Mouse (Mus musculus) CD4-positive helper T cell, adult 2 months (primary cell): ENCODE measurements around the gene Ccdc162.

Source experiments
- DNase-seq: peaks from one replicate; pipeline ENCODE4 v3.0.0-alpha.2; 2012; ENCODE audit warnings: low read depth, missing footprints, low spot score

Ccdc162 gene

DNA sequence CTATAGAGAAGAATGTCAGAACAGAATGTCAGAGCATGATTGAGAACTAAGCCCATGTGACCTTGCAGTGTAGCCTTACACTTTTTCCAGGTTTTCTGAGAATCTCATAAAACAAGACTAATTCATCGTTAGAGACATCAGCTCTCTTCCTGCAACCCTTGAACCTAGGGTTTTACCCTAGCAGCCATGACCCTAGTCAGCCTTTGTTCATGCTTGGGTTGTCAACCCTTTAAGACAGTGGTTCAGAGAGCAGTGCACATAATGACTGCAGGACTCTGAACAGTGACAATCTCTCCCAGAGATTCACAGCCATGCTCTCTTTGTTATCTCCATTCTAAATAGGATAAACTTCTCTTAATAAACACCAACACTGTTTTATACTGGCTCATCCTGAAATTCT, 137.9 kb downstream of the Ccdc162 start:
- DNase-seq = no peak

- no peak for DNase-seq
Observed at GRCm38 (mm10) chr10:41576328-41576833, 140.1 kb downstream of the Ccdc162 start.

DNA sequence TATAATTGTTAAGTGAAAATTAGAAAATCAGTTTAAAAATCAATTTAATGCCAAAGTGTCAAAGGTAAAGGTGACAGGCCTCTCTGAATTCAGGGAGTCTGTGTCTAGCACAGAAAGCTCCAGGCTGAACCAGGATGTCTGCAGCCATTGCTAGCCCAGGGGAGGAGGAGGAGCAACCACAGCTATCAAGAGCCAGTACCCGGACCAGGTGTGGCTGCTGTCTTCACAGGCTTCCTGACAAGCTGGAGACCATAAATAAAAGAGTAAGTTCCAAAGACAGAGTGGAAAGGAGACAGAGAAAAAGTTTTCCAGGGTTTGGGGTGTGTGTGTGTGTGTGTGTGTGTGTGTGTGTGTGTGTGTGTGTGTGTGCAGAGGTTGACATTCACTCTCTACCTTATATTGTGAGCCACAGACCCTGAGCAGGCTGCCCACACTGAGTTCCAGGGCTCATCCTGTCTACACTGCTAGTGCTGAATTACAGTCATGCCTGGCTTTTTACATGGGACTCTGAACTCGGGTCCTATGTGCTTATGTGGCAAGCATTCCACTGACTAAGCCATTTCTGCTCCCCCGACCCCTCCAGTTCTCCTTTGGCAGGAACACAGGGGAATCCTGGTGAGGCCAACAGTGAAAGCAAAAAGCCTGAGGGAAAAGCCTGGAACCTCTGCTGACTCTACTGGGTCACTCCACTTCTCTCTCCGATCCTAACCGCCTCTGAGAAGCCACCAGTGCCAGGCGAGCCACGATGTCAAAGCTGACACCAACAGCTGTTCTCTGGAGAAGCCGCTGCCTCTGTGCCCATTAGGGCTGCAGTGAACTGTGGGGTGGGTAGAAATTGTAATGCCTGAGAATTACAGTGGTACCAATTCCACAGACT, 140.7 kb downstream of the Ccdc162 start:
- DNase-seq = no peak

GRCm38 (mm10) chr10:41573190-41573589, 143.2 kb downstream of the Ccdc162 start:
- DNase-seq = no peak

- DNase-seq = peak; percentile 49
Observed at GRCm38 (mm10) chr10:41572274-41572673, 144.2 kb downstream of the Ccdc162 start.

DNA sequence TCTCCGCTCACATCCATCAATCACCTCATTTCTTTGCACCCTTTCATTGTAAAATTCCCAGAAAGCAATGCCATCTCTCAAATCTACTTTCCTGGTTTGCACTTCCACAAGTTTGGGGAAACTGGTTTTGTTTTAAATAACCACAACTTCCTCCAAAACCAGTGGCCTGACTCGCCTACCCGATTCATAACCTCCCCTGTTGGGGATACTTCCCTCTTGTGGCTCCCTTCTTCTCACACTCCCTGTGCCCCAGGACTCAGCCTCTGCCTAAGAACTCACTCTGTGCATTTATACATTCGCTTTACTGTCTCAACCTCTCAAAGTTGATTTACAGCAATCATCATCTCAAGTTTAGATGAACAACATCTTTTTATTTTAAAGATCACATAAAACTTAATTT, 145.4 kb downstream of the Ccdc162 start:
- no peak for DNase-seq

DNA sequence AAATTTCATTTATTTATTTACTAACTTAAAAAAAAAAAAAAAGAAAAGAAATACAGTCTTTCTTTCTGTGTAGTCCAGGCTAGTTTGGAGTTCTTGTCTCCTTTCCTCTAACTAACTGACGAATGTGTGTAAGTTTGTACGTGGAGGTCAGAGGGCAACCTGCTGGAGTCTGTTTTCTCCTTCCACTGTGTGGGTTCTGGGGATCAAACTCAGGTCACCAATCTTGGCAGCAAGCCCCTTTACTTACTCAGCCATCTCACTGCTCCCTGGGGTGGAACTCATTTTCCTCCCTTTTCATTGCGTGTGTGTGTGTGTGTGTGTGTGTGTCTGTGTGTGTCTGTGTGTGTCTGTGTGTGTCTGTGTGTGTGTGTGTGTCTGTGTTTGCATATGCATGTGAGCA, 148.1 kb downstream of the Ccdc162 start:
- no peak for DNase-seq

- no peak for DNase-seq
Observed at GRCm38 (mm10) chr10:41565141-41565540, 151.3 kb downstream of the Ccdc162 start.

- DNase-seq = no peak
Observed at GRCm38 (mm10) chr10:41561701-41562395, 154.6 kb downstream of the Ccdc162 start.

- DNase-seq = no peak
Observed at GRCm38 (mm10) chr10:41558401-41558800, 158.0 kb downstream of the Ccdc162 start.

- DNase-seq = no peak
Observed at GRCm38 (mm10) chr10:41555081-41555480, 161.4 kb downstream of the Ccdc162 start.

DNA sequence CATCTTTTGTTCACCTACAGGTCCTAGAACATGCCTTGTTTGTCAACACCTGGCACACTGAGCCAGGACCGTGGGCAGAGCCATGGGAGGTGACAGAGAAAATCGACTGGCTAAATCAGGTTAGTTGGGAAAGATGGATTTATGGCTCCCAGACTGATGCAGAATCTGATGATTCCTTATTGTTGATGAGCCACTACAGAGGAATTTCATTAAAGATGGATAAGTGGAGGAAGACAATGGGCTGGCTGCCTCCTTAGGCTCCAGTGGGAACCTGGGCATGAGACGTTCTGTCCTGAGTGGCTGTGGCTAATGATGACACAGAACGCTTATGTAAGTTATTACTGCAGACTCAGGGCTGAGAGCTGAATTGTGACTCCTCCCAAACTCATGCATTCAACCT, 162.7 kb downstream of the Ccdc162 start:
- no peak for DNase-seq

GRCm38 (mm10) chr10:41552847-41553589, 163.4 kb downstream of the Ccdc162 start:
- peak; percentile 61 for DNase-seq

DNA sequence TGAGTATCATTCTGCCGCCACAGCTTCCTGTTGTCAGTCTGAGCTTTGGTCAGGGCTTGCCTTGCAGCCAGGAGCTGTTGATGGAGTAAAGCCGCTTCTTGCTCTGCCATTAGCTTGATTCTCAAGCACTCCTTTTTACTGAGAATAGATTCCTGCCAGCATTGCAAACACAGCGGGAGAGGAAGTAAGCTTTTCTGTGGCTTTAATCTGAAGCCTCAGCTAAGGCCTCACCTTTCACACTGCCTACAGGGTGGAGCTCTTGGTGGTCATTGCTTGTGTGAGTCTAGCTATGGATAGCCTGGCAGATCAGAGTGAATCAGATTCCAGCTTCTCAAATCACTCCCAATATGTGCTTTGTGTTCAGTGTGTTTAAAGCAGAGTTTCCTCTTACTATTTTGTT, 164.1 kb downstream of the Ccdc162 start:
- DNase-seq = peak; percentile 28

- no peak for DNase-seq
Observed at GRCm38 (mm10) chr10:41550711-41551110, 165.7 kb downstream of the Ccdc162 start.

DNA sequence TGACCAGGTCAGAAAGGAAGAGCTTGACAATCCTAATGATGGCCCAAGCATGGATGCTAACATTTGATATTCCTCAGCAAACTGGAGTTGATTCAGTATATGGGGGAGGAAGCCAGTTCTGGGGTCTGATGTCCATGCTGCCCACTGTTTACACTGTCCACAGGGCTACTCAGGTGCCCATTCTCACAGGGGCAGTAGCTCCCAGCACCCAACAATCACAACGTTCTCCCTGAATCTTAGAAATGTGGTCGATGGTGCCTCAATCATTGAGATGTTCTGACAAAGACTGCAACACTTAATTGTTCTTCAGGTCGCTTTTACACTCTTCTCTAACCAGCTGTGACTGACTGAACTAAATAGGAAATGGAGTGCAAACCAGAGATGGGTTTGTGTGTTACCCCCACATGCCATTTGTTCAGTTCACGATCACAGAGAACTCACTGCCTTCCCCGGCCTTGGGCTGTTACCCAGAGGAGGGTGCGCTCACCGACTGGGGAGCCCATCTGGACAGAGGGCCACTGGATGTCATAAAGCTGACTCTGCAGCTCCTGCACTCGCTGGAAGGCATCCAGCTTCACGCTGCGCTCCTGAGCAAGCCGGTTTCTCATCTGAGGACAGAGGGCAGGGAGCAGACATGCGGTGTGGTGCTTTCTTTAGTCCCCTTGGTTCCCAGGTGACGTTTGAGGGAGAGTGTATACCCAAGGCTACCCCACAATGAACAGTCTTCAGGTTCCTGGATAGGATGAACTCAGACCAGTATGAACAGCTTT, 169.9 kb downstream of the Ccdc162 start:
- no peak for DNase-seq

- no peak for DNase-seq
Observed at GRCm38 (mm10) chr10:41545224-41545755, 171.1 kb downstream of the Ccdc162 start.

DNA sequence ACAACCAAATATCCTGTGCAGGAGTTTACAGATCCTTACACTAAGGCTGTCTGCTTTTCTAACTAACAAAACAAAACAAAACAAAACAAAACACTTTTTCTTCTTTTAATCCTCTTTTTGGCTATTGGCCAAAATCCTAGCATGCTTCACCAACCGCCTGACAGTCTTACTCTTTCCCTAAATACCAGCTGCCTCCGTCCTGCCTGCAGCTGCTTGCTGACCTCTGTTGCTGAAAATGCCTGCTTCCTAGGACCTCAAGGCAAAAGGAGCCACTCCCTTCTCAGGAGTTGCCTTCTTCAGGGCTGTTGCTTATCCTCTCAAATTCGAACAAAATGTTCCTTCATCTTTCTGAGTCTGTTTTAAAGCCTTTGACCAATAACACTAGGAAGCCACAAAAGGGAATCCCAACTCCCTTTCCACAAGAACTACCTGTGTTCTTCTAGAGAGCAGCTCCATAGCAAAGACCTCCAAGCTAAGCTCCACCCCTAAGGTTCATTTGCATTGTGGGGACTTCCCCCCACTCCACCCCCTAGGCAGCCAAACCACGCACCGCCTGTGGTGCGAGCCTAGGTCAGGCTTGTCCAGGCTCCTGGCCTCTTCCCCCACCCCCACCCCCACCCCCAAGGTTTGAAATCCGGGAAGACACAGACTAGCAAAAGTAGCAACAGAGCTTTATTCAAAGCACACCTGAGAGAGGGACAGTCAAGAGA, 171.8 kb downstream of the Ccdc162 start:
- no peak for DNase-seq

DNA sequence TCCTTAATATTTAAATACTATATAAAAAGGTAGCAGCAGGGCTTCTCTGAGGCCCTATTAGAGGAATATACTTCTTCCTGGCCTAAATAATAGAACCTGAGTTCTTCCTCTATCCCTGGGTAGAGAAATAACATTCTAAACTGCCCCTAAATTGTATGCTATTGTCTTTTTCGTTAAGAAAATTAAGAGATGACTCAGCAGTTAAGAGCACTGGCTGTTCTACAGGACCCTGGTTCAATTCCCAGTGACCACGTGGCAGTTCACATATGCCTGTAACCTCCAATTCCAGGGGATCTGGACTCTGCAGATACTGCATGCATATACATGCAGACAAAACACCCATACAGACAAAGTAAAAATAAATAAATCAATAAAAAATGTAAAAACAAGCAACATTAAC, 172.6 kb downstream of the Ccdc162 start:
- no peak for DNase-seq

- no peak for DNase-seq
Observed at GRCm38 (mm10) chr10:41543439-41543838, 173.0 kb downstream of the Ccdc162 start.
